Mouse (Mus musculus): ENCODE measurements around the gene Tomm20.
"Not testable (repeated sequence)": the region's sequence is repeated elsewhere in the genome, so short reads cannot be mapped to it uniquely, and the experiment has no call there.

Tomm20 gene

GRCm38 (mm10) chr8:126945730-126946163 lies at the start of gene Tomm20:
Gene Tomm20 (minus strand): TSS chr8:126945844.
- peak; percentile 89 for DNase-seq (ENCODE audit: low spot score)

GRCm38 (mm10) chr8:126994506-126994905 lies 48.9 kb upstream of the Tomm20 start:
- no peak for DNase-seq (ENCODE audit: low spot score)

- no peak for DNase-seq (ENCODE audit: low spot score)
These were observed 43.9 kb upstream of the Tomm20 start for GRCm38 (mm10) chr8:126989363-126990153.

GRCm38 (mm10) chr8:126988346-126989006 lies 42.8 kb upstream of the Tomm20 start:
- no peak for DNase-seq (ENCODE audit: low spot score)

- DNase-seq (ENCODE audit: low spot score): peak; percentile 44
These were observed 40.9 kb upstream of the Tomm20 start for GRCm38 (mm10) chr8:126986495-126986894.

GRCm38 (mm10) chr8:126980046-126980445 lies 34.4 kb upstream of the Tomm20 start:
- no peak for DNase-seq (ENCODE audit: low spot score)

GRCm38 (mm10) chr8:126979091-126979920 lies 33.7 kb upstream of the Tomm20 start:
- no peak for DNase-seq (ENCODE audit: low spot score)

- not testable (repeated sequence) for DNase-seq (ENCODE audit: low spot score)
These were observed 32.9 kb upstream of the Tomm20 start for GRCm38 (mm10) chr8:126978535-126978934.

GRCm38 (mm10) chr8:126978028-126978427 lies 32.4 kb upstream of the Tomm20 start:
- DNase-seq (ENCODE audit: low spot score): no peak

GRCm38 (mm10) chr8:126976608-126977348 lies 31.1 kb upstream of the Tomm20 start:
- DNase-seq (ENCODE audit: low spot score): no peak

- DNase-seq (ENCODE audit: low spot score): no peak
These were observed 30.1 kb upstream of the Tomm20 start for GRCm38 (mm10) chr8:126975706-126976105.

GRCm38 (mm10) chr8:126974511-126974910 lies 28.9 kb upstream of the Tomm20 start:
- no peak for DNase-seq (ENCODE audit: low spot score)

- no peak for DNase-seq (ENCODE audit: low spot score)
These were observed 28.1 kb upstream of the Tomm20 start for GRCm38 (mm10) chr8:126973686-126974265.

GRCm38 (mm10) chr8:126972649-126973048 lies 27.0 kb upstream of the Tomm20 start:
- DNase-seq (ENCODE audit: low spot score): no peak

GRCm38 (mm10) chr8:126972102-126972501 lies 26.5 kb upstream of the Tomm20 start:
- no peak for DNase-seq (ENCODE audit: low spot score)

- no peak for DNase-seq (ENCODE audit: low spot score)
These were observed 25.6 kb upstream of the Tomm20 start for GRCm38 (mm10) chr8:126971314-126971664.

- peak; percentile 86 for DNase-seq (ENCODE audit: low spot score)
These were observed 25.1 kb upstream of the Tomm20 start, which contains the start of gene Rbm34 for GRCm38 (mm10) chr8:126970579-126971313. Gene Rbm34 (minus strand): TSS chr8:126971071.

- no peak for DNase-seq (ENCODE audit: low spot score)
These were observed 23.9 kb upstream of the Tomm20 start for GRCm38 (mm10) chr8:126969546-126969945.

GRCm38 (mm10) chr8:126968107-126968506 lies 22.5 kb upstream of the Tomm20 start:
- no peak for DNase-seq (ENCODE audit: low spot score)

- DNase-seq (ENCODE audit: low spot score): no peak
These were observed 19.6 kb upstream of the Tomm20 start for GRCm38 (mm10) chr8:126965246-126965645.

GRCm38 (mm10) chr8:126962871-126963270 lies 17.2 kb upstream of the Tomm20 start:
- no peak for DNase-seq (ENCODE audit: low spot score)

Data from spleen, adult 12 weeks (tissue).